Mouse (Mus musculus): ENCODE measurements at regions not wholly inside any gene's neighbourhood (a gene's known extent, or its start where the extent isn't known, plus 50 kb on each side); places are given as distances from the start of the nearest gene placed in this dataset.

DNA sequence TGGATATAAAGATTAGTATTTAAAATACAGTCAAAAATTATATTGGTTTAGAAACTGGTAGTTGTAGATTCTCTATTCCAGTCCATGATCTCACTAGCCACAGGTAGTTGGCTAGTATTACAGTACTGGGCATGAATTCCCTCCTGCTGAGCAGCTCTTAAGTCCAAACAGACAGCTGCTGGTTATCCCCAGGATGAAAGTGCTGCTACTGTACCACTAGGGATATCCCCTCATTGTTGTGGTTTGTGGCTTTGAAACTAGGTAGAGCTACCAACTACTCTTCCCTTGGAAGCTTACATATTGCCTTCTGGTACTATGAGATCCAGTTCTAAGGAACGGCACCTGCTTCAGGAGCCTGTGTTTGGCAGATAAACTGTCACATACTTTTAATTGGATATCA, 97.9 kb upstream of the Pter start:
- DNase-seq = no peak

GRCm38 (mm10) chr2:12833579-12833978, 90.3 kb upstream of the Pter start:
- no peak for DNase-seq

DNA sequence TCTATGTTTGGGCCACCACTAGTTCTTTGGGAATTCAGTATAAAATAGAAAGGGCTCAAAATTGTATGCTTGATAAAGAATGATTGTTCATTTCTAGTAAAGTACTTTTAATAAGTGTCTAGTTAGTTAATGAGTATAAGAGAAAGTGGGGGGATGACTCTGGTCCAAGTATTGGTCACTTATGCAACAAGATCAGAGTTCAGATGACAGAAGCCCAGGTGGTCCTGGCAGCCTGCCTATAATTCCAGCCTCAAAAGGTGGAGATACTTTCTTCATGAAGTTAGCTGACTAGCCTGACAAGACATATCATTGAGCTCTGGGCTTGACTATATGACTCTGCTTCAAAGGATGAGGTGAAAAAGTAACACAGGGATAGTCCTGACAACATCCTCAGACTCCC, 57.3 kb upstream of the Pter start:
- no peak for DNase-seq

GRCm38 (mm10) chr2:12868772-12869171, 55.1 kb upstream of the Pter start:
- DNase-seq = no peak
